Mouse (Mus musculus) ovary, postnatal 36 days (tissue): ENCODE data around the gene 1700003F12Rik.

ENCODE experiments used
- DNase-seq: peaks from one replicate; pipeline ENCODE4 v3.0.0; 2022; ENCODE audit warnings: low spot score, mixed read lengths

Gene 1700003F12Rik

GRCm38 (mm10) chr2:154546711-154547110 lies at the start of gene 1700003F12Rik:
Gene 1700003F12Rik (plus strand): TSS chr2:154547085.
- DNase-seq: no peak

GRCm38 (mm10) chr2:154498571-154498970 lies 48.3 kb upstream of the 1700003F12Rik start:
- no peak for DNase-seq

GRCm38 (mm10) chr2:154499717-154500247 lies 47.1 kb upstream of the 1700003F12Rik start:
- DNase-seq: no peak

GRCm38 (mm10) chr2:154500758-154501157 lies 46.1 kb upstream of the 1700003F12Rik start:
- DNase-seq: no peak

- no peak for DNase-seq
These were observed 39.8 kb upstream of the 1700003F12Rik start for GRCm38 (mm10) chr2:154507076-154507475.

GRCm38 (mm10) chr2:154507566-154508283 lies 39.2 kb upstream of the 1700003F12Rik start:
- no peak for DNase-seq

- DNase-seq: no peak
These were observed 38.4 kb upstream of the 1700003F12Rik start for GRCm38 (mm10) chr2:154508450-154508849.

- no peak for DNase-seq
These were observed 36.7 kb upstream of the 1700003F12Rik start for GRCm38 (mm10) chr2:154510141-154510540.

GRCm38 (mm10) chr2:154516944-154517343 lies 29.9 kb upstream of the 1700003F12Rik start:
- no peak for DNase-seq

GRCm38 (mm10) chr2:154517424-154517823 lies 29.5 kb upstream of the 1700003F12Rik start:
- DNase-seq: no peak

GRCm38 (mm10) chr2:154521449-154521848 lies 25.4 kb upstream of the 1700003F12Rik start:
- DNase-seq: no peak

GRCm38 (mm10) chr2:154522334-154522733 lies 24.6 kb upstream of the 1700003F12Rik start:
- no peak for DNase-seq

GRCm38 (mm10) chr2:154525285-154525684 lies 21.6 kb upstream of the 1700003F12Rik start:
- no peak for DNase-seq

GRCm38 (mm10) chr2:154526531-154526930 lies 20.4 kb upstream of the 1700003F12Rik start:
- no peak for DNase-seq

GRCm38 (mm10) chr2:154532888-154533287 lies 14.0 kb upstream of the 1700003F12Rik start:
- no peak for DNase-seq

GRCm38 (mm10) chr2:154534704-154535270 lies 12.1 kb upstream of the 1700003F12Rik start:
- DNase-seq: no peak

GRCm38 (mm10) chr2:154538310-154538709 lies 8.6 kb upstream of the 1700003F12Rik start:
- no peak for DNase-seq

GRCm38 (mm10) chr2:154538710-154539109 lies 8.2 kb upstream of the 1700003F12Rik start:
- no peak for DNase-seq

GRCm38 (mm10) chr2:154539720-154540119 lies 7.2 kb upstream of the 1700003F12Rik start:
- DNase-seq: no peak

GRCm38 (mm10) chr2:154541630-154542029 lies 5.3 kb upstream of the 1700003F12Rik start:
- DNase-seq: no peak

- DNase-seq: peak; percentile 43
These were observed 3.1 kb upstream of the 1700003F12Rik start for GRCm38 (mm10) chr2:154543567-154544347.

GRCm38 (mm10) chr2:154548688-154549087 lies 1.8 kb downstream of the 1700003F12Rik start:
- DNase-seq: no peak
